Mouse (Mus musculus): ENCODE measurements around the gene Sh2d1a. TPM values are rescaled to one million over a fixed set of nuclear protein-coding genes. Genes with fewer than 3 reads are reported as not detected.
A peak's percentile ranks its signal among the peaks of the same experiment; 100 is the strongest.

The Sh2d1a gene
- polyA plus RNA-seq, 1 experiment = not detected

DNA sequence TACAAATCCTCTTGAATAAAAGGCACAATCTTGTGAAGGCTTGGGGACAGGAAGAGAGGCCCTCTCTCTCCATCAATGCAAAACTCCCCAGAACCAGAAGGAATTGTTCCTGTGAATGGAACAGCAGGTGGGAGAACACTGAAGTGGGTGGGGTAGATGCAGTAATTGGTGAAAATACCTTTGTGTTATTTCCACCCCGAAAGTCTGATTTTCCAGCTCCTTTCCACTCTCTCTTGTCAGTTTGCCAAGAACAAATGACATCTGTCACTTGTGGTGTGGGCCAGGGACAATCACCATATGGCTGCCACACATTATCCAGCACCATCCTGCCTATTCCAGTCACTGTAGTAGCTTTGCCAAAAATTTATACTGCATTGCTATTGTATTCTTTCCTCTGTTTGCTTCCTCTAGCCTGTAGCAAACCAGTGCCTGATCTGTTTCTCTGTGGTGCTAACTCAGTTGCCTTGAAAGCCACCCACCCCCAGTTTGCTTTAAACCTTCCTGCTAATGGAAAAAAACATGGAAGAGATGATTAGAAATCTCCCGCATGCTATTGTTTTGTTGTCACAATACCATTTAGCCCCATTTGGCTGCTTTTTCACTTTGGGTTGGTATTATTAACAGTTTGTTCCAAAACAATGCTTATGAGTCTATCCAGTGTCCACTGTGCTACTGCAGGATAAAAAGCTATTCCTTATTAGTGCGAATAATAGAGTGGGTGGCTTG is 37.9 kb downstream of the Sh2d1a start:
- H3K4me3 ChIP-seq (replicated peaks) = peak overlapping the region; percentile 86

DNA sequence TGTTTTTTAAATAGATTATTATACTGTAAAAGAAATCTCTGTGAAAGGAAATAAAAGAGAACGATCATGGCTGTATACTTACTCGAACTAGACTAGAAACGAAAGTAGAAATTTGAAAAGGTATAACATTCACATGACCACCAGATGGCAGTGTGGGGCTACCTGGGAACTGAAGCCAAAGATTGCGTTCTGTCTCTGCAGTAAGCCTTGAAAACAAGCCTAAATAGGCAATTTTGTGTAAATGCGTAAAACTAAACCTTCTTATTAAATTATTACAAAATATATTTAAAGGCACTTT is 38.5 kb downstream of the Sh2d1a start:
- H3K4me3 ChIP-seq (replicated peaks) = peak overlapping the region; percentile 86
- H3K9me3 ChIP-seq = no peaks in the 10 kb centered on the region
- TF ChIP-seq GATA1 (IDR thresholded peaks at IDR 0.05; ENCODE audit: borderline replicate concordance, low read length) = no peak
- TF ChIP-seq FLI1 (IDR thresholded peaks at IDR 0.05; ENCODE audit: low read length) = no peak
- H3K36me3 ChIP-seq (replicated peaks; ENCODE audit: low read length) = no peaks in the 10 kb centered on the region
- peaks cover 5% of the 10 kb centered on the region; the same call in 1 of the 2 replicates for H3K4me1 ChIP-seq
- peaks cover 2% of the 10 kb centered on the region for H3K27me3 ChIP-seq (replicated peaks)

More for the DNA sequence above, 37.9 kb downstream of the Sh2d1a start:
- Histone ChIP-seq H3K27me3 (replicated peaks) (peaks cover 2% of the 10 kb centered on the region), H3K9me3 (no peaks in the 10 kb centered on the region), H3K36me3 (replicated peaks; ENCODE audit: low read length) (no peaks in the 10 kb centered on the region), H3K4me1 (peaks cover 5% of the 10 kb centered on the region; the same call in 1 of the 2 replicates)
- no peak for TF ChIP-seq GATA1 (IDR thresholded peaks at IDR 0.05; ENCODE audit: borderline replicate concordance, low read length)
- TF ChIP-seq FLI1 (IDR thresholded peaks at IDR 0.05; ENCODE audit: low read length) = no peak

GRCm38 (mm10) chrX:42545076-42545475 is 42.8 kb downstream of the Sh2d1a start:
- H3K36me3 ChIP-seq (replicated peaks; ENCODE audit: low read length) = no peaks in the 10 kb centered on the region
- H3K4me3 ChIP-seq (replicated peaks) = no peak overlapping the region
- H3K4me1 ChIP-seq = peaks cover 2% of the 10 kb centered on the region; the same call in 1 of the 2 replicates
- H3K27me3 ChIP-seq (replicated peaks) = no peaks in the 10 kb centered on the region
- no peak for TF ChIP-seq GATA1 (IDR thresholded peaks at IDR 0.05; ENCODE audit: borderline replicate concordance, low read length)
- no peak for TF ChIP-seq FLI1 (IDR thresholded peaks at IDR 0.05; ENCODE audit: low read length)
- H3K9me3 ChIP-seq = no peaks in the 10 kb centered on the region

GRCm38 (mm10) chrX:42548513-42548912 is 46.3 kb downstream of the Sh2d1a start:
- H3K36me3 ChIP-seq (replicated peaks; ENCODE audit: low read length) = no peaks in the 10 kb centered on the region
- no peaks in the 10 kb centered on the region for H3K4me1 ChIP-seq
- H3K9me3 ChIP-seq = no peaks in the 10 kb centered on the region
- TF ChIP-seq FLI1 (IDR thresholded peaks at IDR 0.05; ENCODE audit: low read length) (no peak), GATA1 (IDR thresholded peaks at IDR 0.05; ENCODE audit: borderline replicate concordance, low read length) (no peak)
- H3K27me3 ChIP-seq (replicated peaks) = no peaks in the 10 kb centered on the region
- H3K4me3 ChIP-seq (replicated peaks) = no peak overlapping the region

- peaks cover 18% of the 10 kb centered on the region for H3K27me3 ChIP-seq (replicated peaks)
- no peaks in the 10 kb centered on the region for H3K4me1 ChIP-seq
- no peak overlapping the region for H3K4me3 ChIP-seq (replicated peaks)
- no peaks in the 10 kb centered on the region for H3K9me3 ChIP-seq
- H3K36me3 ChIP-seq (replicated peaks; ENCODE audit: low read length) = no peaks in the 10 kb centered on the region
- TF ChIP-seq FLI1 (IDR thresholded peaks at IDR 0.05; ENCODE audit: low read length) (no peak), GATA1 (IDR thresholded peaks at IDR 0.05; ENCODE audit: borderline replicate concordance, low read length) (no peak)
These were observed 55.0 kb downstream of the Sh2d1a start for GRCm38 (mm10) chrX:42557284-42557683.

DNA sequence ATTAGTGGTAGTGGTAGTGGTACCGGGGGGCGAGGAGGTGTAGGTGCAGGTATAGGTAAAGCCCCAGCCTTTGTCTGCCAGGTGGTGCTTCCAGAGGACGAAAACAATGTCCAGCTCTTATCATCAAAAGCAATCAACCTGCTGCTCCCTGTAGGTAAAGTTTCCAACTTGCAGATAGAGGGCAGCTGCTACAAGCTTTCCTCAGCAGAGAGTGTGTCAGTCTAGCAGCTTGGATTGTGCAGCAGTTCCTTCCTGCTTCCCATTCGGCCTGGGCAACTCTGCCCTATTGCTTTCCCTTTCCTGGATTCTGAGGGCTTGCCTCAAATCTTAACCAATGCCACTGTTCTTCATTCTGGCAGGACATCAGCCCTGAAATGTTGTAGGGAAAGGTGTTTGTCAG is 56.4 kb downstream of the Sh2d1a start:
- Histone ChIP-seq H3K36me3 (replicated peaks; ENCODE audit: low read length) (no peaks in the 10 kb centered on the region), H3K4me1 (no peaks in the 10 kb centered on the region), H3K9me3 (no peaks in the 10 kb centered on the region), H3K27me3 (replicated peaks) (peaks cover 18% of the 10 kb centered on the region), H3K4me3 (replicated peaks) (no peak overlapping the region)
- TF ChIP-seq FLI1 (IDR thresholded peaks at IDR 0.05; ENCODE audit: low read length) = no peak
- TF ChIP-seq GATA1 (IDR thresholded peaks at IDR 0.05; ENCODE audit: borderline replicate concordance, low read length) = no peak

Other genes with a start within 250 kb of the Sh2d1a start
- 0.09 TPM in 1 of 2 replicates, not detected in the other for gene Tex13c2, start 12.8 kb upstream of the Sh2d1a start, polyA plus RNA-seq (2012; ENCODE audit: insufficient read depth, low replicate concordance)

Measured in megakaryocyte, embryonic 14.5 days (primary cell).